Mouse (Mus musculus) megakaryocyte, embryonic 14.5 days (primary cell): ENCODE results near the gene Mfsd5.

ENCODE experiments used
- FLI1 ChIP-seq: IDR thresholded peaks from 2 replicates; pipeline ENCODE4 v1.6.1; 2012; ENCODE audit warnings: low read length, inconsistent platforms, mixed read lengths
- GATA1 ChIP-seq: IDR thresholded peaks from 3 replicates; pipeline ENCODE4 v1.6.1; 2012; ENCODE audit warnings: mixed read lengths, low read length, inconsistent platforms, borderline replicate concordance

GRCm38 (mm10) chr15:102302542-102302941 is 23.3 kb downstream of the Mfsd5 start:
- no peak for TF ChIP-seq GATA1
- no peak for TF ChIP-seq FLI1
